Mouse (Mus musculus): ENCODE measurements around the gene Gpha2.
A peak's percentile ranks its signal among the peaks of the same experiment; 100 is the strongest.

Gpha2 gene

GRCm38 (mm10) chr19:6273998-6274608 lies 47.9 kb downstream of the Gpha2 start:
- peak; percentile 65 for DNase-seq

GRCm38 (mm10) chr19:6275740-6276389 lies 49.7 kb downstream of the Gpha2 start:
- DNase-seq: no peak

DNA sequence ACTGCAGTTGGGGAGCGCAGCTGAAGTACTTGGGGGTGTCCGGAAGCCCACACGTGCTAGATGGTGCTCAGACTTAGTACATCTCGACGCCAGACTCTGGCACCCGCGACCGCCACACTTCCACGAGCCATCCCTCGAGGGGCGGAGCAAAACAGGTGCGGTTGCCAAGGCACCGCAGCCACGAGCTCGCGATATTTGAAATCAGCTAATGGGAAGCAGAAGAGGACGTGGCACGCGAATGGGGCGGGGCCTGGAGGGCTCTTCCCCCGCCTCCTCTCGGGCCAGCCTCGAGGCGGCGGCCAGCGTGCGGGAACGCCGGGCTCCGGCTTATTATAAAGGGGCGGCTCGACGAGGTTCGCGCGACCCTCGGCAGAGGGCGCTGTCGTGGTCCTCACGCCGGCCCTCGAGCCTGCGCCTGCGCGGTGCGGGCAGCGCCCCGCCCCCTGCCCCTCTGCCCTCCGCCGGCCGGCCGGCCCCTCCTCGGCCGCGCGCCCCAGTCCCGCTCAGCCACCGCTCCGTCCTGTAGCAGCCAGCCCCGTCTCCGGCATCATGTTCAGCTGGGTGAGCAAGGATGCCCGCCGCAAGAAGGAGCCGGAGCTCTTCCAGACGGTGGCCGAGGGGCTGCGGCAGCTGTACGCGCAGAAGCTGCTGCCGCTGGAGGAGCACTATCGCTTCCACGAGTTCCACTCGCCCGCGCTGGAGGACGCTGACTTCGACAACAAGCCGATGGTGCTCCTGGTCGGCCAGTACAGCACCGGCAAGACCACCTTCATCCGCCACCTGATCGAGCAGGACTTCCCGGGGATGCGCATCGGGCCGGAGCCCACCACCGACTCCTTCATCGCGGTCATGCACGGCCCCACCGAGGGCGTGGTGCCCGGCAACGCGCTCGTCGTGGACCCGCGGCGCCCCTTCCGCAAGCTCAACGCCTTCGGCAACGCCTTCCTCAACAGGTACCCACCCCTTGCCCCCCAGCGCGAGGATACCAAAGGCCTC lies 50.5 kb downstream of the Gpha2 start, which contains the start of gene Ehd1:
TSS of gene Ehd1 (plus strand) at position 300 of the 996 bp plus-strand sequence.
- DNase-seq: peak; percentile 99
